Mouse (Mus musculus) ES-Bruce4 (cell line): ENCODE data around the gene Tbpl1. TPM values are rescaled to one million over a fixed set of nuclear protein-coding genes. Genes with fewer than 3 reads are reported as not detected.

Source experiments
- H3K27ac ChIP-seq: 2 replicates; pipeline ENCODE4 v1.5.1; 2012; ENCODE audit warnings: low read length, inconsistent platforms; ENCODE audit not compliant: insufficient read depth
- H3K27me3 ChIP-seq: 2 replicates; pipeline ENCODE4 v1.6.1; 2012; ENCODE audit warnings: mild to moderate bottlenecking, low read length, inconsistent platforms; ENCODE audit not compliant: control insufficient read depth, poor library complexity, insufficient read depth, severe bottlenecking
- H3K36me3 ChIP-seq: 2 replicates; pipeline ENCODE4 v1.6.1; 2012; ENCODE audit warnings: inconsistent platforms, mild to moderate bottlenecking, low read length, moderate library complexity; ENCODE audit not compliant: control insufficient read depth, poor library complexity, insufficient read depth, severe bottlenecking
- H3K4me1 ChIP-seq: one replicate; pipeline ENCODE4 v1.8.1; 2011; ENCODE audit warnings: low read length; ENCODE audit not compliant: control insufficient read depth, insufficient read depth
- H3K4me3 ChIP-seq: 2 replicates; pipeline ENCODE4 v1.5.1; 2011; ENCODE audit warnings: low read depth, mild to moderate bottlenecking, low read length
- H3K9ac ChIP-seq: 2 replicates; pipeline ENCODE4 v1.6.1; 2012; ENCODE audit warnings: low read depth, mild to moderate bottlenecking, inconsistent platforms; ENCODE audit not compliant: poor library complexity, severe bottlenecking
- H3K9me3 ChIP-seq: replicated peaks from 2 replicates; pipeline ENCODE4 v1.6.1; 2012; ENCODE audit warnings: mild to moderate bottlenecking, low read length, inconsistent platforms; ENCODE audit not compliant: control insufficient read depth, poor library complexity, insufficient read depth, severe bottlenecking
- CTCF ChIP-seq: IDR thresholded peaks from one replicate; pipeline ENCODE4 v1.8.1; 2011; ENCODE audit warnings: low read depth, low read length
- EP300 ChIP-seq: IDR thresholded peaks from 2 replicates; pipeline ENCODE4 v1.6.1; 2011; ENCODE audit warnings: low read depth, low read length; ENCODE audit not compliant: insufficient read depth
- POLR2A ChIP-seq: IDR thresholded peaks from one replicate; pipeline ENCODE4 v1.8.1; 2011; ENCODE audit warnings: low read length; ENCODE audit not compliant: insufficient read depth
- polyA plus RNA-seq: library from polyadenylated mRNA; stranded (reverse); fragments of >200 nt; gene quantifications from 2 replicates; pipeline ENCODE4 v1.2.4, GENCODE M21; 2011; ENCODE audit warnings: low read depth; ENCODE audit not compliant: missing spikeins, insufficient read depth, insufficient read length

The Tbpl1 gene
- polyA plus RNA-seq, 1 experiment, result 46.1 TPM

DNA sequence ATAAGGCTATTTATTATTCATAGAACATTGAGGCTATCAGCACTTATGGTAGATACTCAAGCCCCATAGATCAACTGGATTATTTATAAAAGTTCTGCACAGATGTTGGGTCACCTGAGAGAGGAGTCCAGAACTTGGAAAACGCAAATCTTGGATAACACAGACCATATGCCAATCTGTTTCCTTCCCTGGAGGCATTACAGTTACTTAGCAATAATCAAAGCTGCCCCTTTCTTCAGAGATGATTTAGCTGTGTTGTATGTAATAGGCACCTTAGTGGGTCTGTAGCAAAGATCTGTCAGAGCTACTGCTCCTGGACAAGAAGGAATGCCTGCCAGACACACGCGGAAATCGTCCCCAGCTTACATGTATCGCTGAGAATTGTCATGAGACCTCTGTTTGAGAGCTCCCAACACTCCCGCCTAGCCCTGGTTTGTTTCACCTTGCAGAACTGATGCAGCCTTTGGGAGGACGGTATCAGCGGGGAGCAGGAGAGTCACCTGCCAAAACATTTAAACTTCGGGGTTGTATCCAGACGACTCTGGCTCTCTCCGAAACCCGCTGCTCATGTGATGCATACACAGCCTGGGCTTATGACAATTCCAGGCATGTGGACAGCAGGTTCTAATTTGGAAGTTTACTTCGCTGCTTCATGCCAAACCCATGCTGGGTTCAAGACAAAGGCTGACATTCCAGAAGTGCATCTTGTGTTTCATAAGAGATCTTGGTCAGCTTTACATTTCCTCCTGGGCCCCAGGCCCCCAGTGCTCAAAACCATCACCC, 55.7 kb downstream of the Tbpl1 start:
- Histone ChIP-seq H3K36me3 (no peaks in the 10 kb centered on the region), H3K27ac (no peak overlapping the region), H3K9ac (no peak overlapping the region), H3K27me3 (no peaks in the 10 kb centered on the region), H3K4me3 (no peak overlapping the region), H3K9me3 (no peaks in the 10 kb centered on the region), H3K4me1 (no peaks in the 10 kb centered on the region)
- TF ChIP-seq EP300 (no peak), CTCF (no peak), POLR2A (no peak)

DNA sequence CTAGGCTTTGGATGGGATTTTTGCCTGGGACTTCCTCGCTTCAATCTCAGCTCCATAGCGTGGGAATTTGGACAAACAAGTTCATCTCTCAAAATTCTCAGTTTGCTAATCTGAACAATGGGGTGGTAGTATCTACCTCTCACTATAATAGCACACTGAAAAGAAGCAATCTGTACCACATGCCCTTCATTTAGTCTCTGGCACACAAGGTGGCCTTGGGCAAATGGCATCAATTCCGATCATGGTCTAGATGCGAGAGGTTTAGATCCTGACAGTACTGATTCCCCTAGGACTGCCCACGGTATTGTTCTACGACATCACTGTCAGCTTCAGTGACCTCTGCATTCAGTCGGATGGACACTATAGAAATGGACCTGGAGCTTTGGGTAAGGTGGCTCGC, 57.6 kb downstream of the Tbpl1 start:
- Histone ChIP-seq H3K4me3 (no peak overlapping the region), H3K4me1 (no peaks in the 10 kb centered on the region), H3K36me3 (no peaks in the 10 kb centered on the region), H3K27ac (no peak overlapping the region), H3K9ac (no peak overlapping the region), H3K9me3 (no peaks in the 10 kb centered on the region), H3K27me3 (no peaks in the 10 kb centered on the region)
- TF ChIP-seq CTCF (no peak), EP300 (no peak), POLR2A (no peak)

DNA sequence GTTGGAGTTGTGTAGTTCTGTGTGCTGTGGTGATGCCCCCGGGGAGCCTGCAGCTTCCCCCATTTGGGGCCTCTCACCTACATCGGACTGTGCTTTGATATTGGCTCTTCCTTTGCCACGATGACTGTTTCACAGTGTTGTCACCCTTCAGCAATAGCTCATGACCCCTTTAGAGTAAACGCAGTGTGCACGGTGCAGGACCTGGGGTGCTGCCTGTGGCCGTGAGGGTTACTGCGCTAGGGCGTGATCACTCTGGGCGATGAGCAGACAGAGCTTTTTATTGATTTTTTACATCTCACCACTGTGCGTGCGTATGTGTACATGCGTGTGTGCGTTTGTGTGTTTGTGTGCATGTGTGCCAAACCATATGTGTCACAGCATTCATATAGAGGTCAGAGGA, 63.2 kb downstream of the Tbpl1 start:
- no peaks in the 10 kb centered on the region for H3K4me1 ChIP-seq
- H3K27me3 ChIP-seq, result no peaks in the 10 kb centered on the region
- no peak overlapping the region for H3K9ac ChIP-seq
- no peaks in the 10 kb centered on the region for H3K36me3 ChIP-seq
- TF ChIP-seq CTCF (no peak), EP300 (no peak), POLR2A (no peak)
- no peaks in the 10 kb centered on the region for H3K9me3 ChIP-seq
- H3K4me3 ChIP-seq, result no peak overlapping the region
- no peak overlapping the region for H3K27ac ChIP-seq

DNA sequence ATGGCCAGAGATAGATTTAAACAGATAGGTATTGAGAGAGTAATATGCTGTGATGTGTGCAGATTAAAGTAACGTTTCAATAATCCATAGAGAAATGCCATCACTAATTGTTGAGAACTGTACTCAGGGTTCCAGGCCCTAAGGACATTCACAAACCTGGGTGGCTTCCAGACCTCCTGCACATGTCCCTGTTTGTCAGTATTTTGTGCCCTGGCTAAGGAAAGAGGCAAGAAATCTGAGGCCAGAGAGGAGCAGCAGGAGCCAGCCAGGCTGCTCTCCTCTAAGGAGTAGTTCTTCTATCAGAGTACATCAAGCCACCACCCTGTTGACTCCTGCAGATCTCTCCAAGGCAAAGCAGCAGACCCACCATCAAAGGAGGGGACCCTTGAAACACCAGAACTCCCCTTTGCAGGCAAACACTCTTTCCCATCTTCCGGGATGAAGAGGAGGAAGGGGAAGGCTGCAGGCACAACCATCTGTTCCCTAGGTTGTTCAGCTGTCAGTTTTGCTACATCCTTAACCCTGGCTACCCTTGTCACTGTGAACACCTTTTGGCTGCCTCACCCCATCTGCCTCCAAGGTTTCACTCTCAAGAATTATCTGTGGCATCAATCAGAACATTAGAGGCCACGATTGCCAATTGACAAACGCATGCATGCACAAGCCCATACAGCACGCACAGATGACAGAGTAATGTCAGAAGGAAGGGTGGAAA, 71.3 kb downstream of the Tbpl1 start:
- Histone ChIP-seq H3K27ac (no peak overlapping the region), H3K36me3 (no peaks in the 10 kb centered on the region), H3K9ac (no peak overlapping the region), H3K4me3 (no peak overlapping the region), H3K4me1 (no peaks in the 10 kb centered on the region), H3K9me3 (no peaks in the 10 kb centered on the region), H3K27me3 (no peaks in the 10 kb centered on the region)
- TF ChIP-seq CTCF (no peak), EP300 (no peak), POLR2A (no peak)

DNA sequence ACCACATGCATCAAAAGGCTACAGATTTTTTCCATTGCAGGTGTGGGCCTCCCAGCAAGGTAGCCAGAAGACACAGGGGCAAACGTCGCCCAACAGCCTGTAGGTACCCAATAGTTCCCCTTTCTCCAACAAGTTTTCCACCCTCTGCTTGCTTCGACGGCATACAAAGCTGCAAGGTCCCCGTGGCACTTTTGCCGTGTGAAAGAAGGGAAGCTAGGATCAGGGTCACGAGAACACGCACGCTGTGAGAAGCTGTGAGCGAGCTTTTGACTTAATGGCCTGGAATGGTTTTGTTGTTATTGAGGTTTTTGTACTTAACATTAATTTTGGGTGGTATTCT, 72.4 kb downstream of the Tbpl1 start:
- Histone ChIP-seq H3K27ac (no peak overlapping the region), H3K9ac (no peak overlapping the region), H3K4me1 (no peaks in the 10 kb centered on the region), H3K9me3 (no peaks in the 10 kb centered on the region), H3K36me3 (no peaks in the 10 kb centered on the region), H3K27me3 (no peaks in the 10 kb centered on the region), H3K4me3 (no peak overlapping the region)
- TF ChIP-seq POLR2A (no peak), CTCF (no peak), EP300 (no peak)

DNA sequence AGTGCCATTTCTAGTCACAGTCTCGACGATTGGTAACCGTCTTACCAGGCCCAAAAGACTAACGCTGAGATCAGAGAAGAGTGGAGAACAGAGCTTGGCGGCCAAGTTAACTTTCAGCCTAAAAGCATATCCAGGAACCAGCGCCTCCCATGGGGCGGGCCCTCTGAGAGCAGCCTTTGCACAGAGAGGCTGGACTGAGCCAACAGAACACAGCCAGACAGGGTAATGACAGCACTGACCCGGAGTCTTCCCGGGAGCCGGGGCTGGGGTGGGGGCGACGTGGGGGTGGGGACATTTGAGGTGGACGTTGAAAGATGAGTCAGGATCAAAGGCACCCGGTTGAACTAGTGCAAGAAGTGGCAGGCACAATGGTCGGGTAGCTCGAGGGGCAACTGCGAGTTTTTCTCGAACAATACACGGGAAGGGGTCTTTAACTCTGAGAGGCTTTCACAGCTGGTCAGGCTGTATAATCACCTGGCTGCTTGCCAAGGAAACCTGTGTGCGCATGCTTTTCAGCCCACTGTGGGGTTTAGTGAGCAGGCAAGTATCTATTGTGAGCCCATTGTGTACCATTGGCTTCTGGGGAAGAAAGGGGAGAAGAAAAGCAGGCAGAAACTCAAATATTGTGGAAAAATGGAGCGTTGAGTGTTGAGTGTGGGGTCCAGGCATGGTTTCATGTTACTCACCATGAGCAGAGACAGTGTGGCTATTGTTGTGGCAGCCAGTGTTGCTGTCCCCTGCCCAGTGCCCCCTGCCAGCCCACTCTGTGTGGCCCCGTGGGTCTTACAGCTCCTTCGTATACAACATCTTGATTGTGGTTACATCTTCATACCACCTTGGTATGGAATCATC, 73.0 kb downstream of the Tbpl1 start:
- no peaks in the 10 kb centered on the region for H3K4me1 ChIP-seq
- no peaks in the 10 kb centered on the region for H3K36me3 ChIP-seq
- H3K27me3 ChIP-seq, result no peaks in the 10 kb centered on the region
- no peaks in the 10 kb centered on the region for H3K9me3 ChIP-seq
- H3K27ac ChIP-seq, result no peak overlapping the region
- no peak overlapping the region for H3K9ac ChIP-seq
- TF ChIP-seq CTCF (no peak), POLR2A (no peak), EP300 (no peak)
- no peak overlapping the region for H3K4me3 ChIP-seq

Other genes starting within 250 kb of the Tbpl1 start
- 1.5 and 2.9 TPM in 2 replicates for gene Slc2a12, start 86.9 kb downstream of the Tbpl1 start, polyA plus RNA-seq
- not detected in 2 replicates for gene Tcf21, start 88.2 kb upstream of the Tbpl1 start, polyA plus RNA-seq